Mouse (Mus musculus): ENCODE results near the gene Ufsp1.
"Not testable (repeated sequence)": the region's sequence is repeated elsewhere in the genome, so short reads cannot be mapped to it uniquely, and the experiment has no call there.

Gene Ufsp1

GRCm38 (mm10) chr5:137293839-137294743 is at the start of gene Ufsp1:
Gene Ufsp1, plus strand, starts transcription at chr5:137294629.
- in situ Hi-C loops (cut with MboI; ENCODE audit: low sequenced_read_pairs) = no loop called here

- in situ Hi-C loops (cut with MboI; ENCODE audit: low sequenced_read_pairs) = no loop called here
Measured at GRCm38 (mm10) chr5:137263897-137264720, 30.3 kb upstream of the Ufsp1 start.

- in situ Hi-C loops (cut with MboI; ENCODE audit: low sequenced_read_pairs) = no loop called here
Measured at GRCm38 (mm10) chr5:137264787-137265186, 29.6 kb upstream of the Ufsp1 start.

- in situ Hi-C loops (cut with MboI; ENCODE audit: low sequenced_read_pairs) = no loop called here
Measured at GRCm38 (mm10) chr5:137268131-137268910, 26.1 kb upstream of the Ufsp1 start.

- in situ Hi-C loops (cut with MboI; ENCODE audit: low sequenced_read_pairs) = no loop called here
Measured at GRCm38 (mm10) chr5:137277360-137278342, 16.8 kb upstream of the Ufsp1 start.

GRCm38 (mm10) chr5:137284411-137284810 is 10.0 kb upstream of the Ufsp1 start:
- in situ Hi-C loops (cut with MboI; ENCODE audit: low sequenced_read_pairs) = not testable (repeated sequence)

- in situ Hi-C loops (cut with MboI; ENCODE audit: low sequenced_read_pairs) = no loop called here
Measured at GRCm38 (mm10) chr5:137285045-137285444, 9.4 kb upstream of the Ufsp1 start.

- in situ Hi-C loops (cut with MboI; ENCODE audit: low sequenced_read_pairs) = no loop called here
Measured at GRCm38 (mm10) chr5:137285986-137286385, 8.4 kb upstream of the Ufsp1 start.

- in situ Hi-C loops (cut with MboI; ENCODE audit: low sequenced_read_pairs) = no loop called here
Measured at GRCm38 (mm10) chr5:137286655-137287031, 7.8 kb upstream of the Ufsp1 start.

GRCm38 (mm10) chr5:137287032-137287952 is 7.1 kb upstream of the Ufsp1 start, which contains the start of gene Ache:
Gene Ache, plus strand, starts transcription at chr5:137287519.
- in situ Hi-C loops (cut with MboI; ENCODE audit: low sequenced_read_pairs) = no loop called here

- in situ Hi-C loops (cut with MboI; ENCODE audit: low sequenced_read_pairs) = no loop called here
Measured at GRCm38 (mm10) chr5:137287953-137288743, 6.3 kb upstream of the Ufsp1 start.

GRCm38 (mm10) chr5:137288999-137289470 is 5.4 kb upstream of the Ufsp1 start:
- in situ Hi-C loops (cut with MboI; ENCODE audit: low sequenced_read_pairs) = no loop called here

- in situ Hi-C loops (cut with MboI; ENCODE audit: low sequenced_read_pairs) = no loop called here
Measured at GRCm38 (mm10) chr5:137289591-137290365, 4.7 kb upstream of the Ufsp1 start.

- in situ Hi-C loops (cut with MboI; ENCODE audit: low sequenced_read_pairs) = no loop called here
Measured at GRCm38 (mm10) chr5:137290677-137291076, 3.8 kb upstream of the Ufsp1 start.

- in situ Hi-C loops (cut with MboI; ENCODE audit: low sequenced_read_pairs) = no loop called here
Measured at GRCm38 (mm10) chr5:137291381-137291926, 3.0 kb upstream of the Ufsp1 start.

- in situ Hi-C loops (cut with MboI; ENCODE audit: low sequenced_read_pairs) = no loop called here
Measured at GRCm38 (mm10) chr5:137293282-137293681, 1.1 kb upstream of the Ufsp1 start.

- in situ Hi-C loops (cut with MboI; ENCODE audit: low sequenced_read_pairs) = no loop called here
Measured at GRCm38 (mm10) chr5:137294744-137295093, 290 bp downstream of the Ufsp1 start.

All from CH12F3 (cell line).